Mouse (Mus musculus) MEL-GATA-1-ER (cell line): ENCODE results near the gene Neb.

ENCODE experiments used
- DNase-seq: peaks from one replicate; pipeline ENCODE4 v3.0.0-alpha.2; 2012; ENCODE audit warnings: low read depth; ENCODE audit errors: extremely low read depth

Gene Neb

GRCm38 (mm10) chr2:52378448-52378804 lies at the start of gene Neb:
TSS of gene Neb (minus strand) at chr2:52378474.
- peak; percentile 85 for DNase-seq

GRCm38 (mm10) chr2:52427383-52427782 lies 49.1 kb upstream of the Neb start:
- DNase-seq, result no peak

- no peak for DNase-seq
These were observed 47.8 kb upstream of the Neb start for GRCm38 (mm10) chr2:52426041-52426440.

GRCm38 (mm10) chr2:52425523-52425795 lies 47.2 kb upstream of the Neb start:
- no peak for DNase-seq

- no peak for DNase-seq
These were observed 46.7 kb upstream of the Neb start, which contains the start of gene Arl5a for GRCm38 (mm10) chr2:52424747-52425522. TSS of gene Arl5a (minus strand) at chr2:52424901.

- DNase-seq, result no peak
These were observed 46.0 kb upstream of the Neb start for GRCm38 (mm10) chr2:52424248-52424728.

- DNase-seq, result no peak
These were observed 45.5 kb upstream of the Neb start for GRCm38 (mm10) chr2:52423611-52424247.

GRCm38 (mm10) chr2:52422871-52423610 lies 44.8 kb upstream of the Neb start:
- DNase-seq, result no peak

GRCm38 (mm10) chr2:52421197-52421596 lies 42.9 kb upstream of the Neb start:
- no peak for DNase-seq

GRCm38 (mm10) chr2:52420001-52420710 lies 41.9 kb upstream of the Neb start:
- DNase-seq, result no peak

- no peak for DNase-seq
These were observed 41.0 kb upstream of the Neb start for GRCm38 (mm10) chr2:52419295-52419694.

GRCm38 (mm10) chr2:52412524-52413037 lies 34.3 kb upstream of the Neb start:
- DNase-seq, result no peak

GRCm38 (mm10) chr2:52406480-52406879 lies 28.2 kb upstream of the Neb start:
- DNase-seq, result no peak

- DNase-seq, result no peak
These were observed 27.0 kb upstream of the Neb start for GRCm38 (mm10) chr2:52405238-52405637.

- no peak for DNase-seq
These were observed 16.3 kb upstream of the Neb start for GRCm38 (mm10) chr2:52394529-52394928.

GRCm38 (mm10) chr2:52390415-52390975 lies 12.2 kb upstream of the Neb start:
- peak; percentile 42 for DNase-seq

- DNase-seq, result no peak
These were observed 11.7 kb upstream of the Neb start for GRCm38 (mm10) chr2:52389975-52390374.

GRCm38 (mm10) chr2:52386451-52386850 lies 8.2 kb upstream of the Neb start:
- DNase-seq, result no peak

GRCm38 (mm10) chr2:52386037-52386436 lies 7.8 kb upstream of the Neb start:
- DNase-seq, result no peak

- peak; percentile 89 for DNase-seq
These were observed 581 bp upstream of the Neb start for GRCm38 (mm10) chr2:52378848-52379261.
